Mouse (Mus musculus) MEL (cell line): Measurements from ENCODE around the gene Myo1g. TPM values are rescaled to one million over a fixed set of nuclear protein-coding genes. Genes with fewer than 3 reads are reported as not detected.
A peak's percentile ranks its signal among the peaks of the same experiment; 100 is the strongest.

Experiments
- CHD2 ChIP-seq: IDR thresholded peaks from 2 replicates; pipeline ENCODE4 v1.6.1; 2011; ENCODE audit warnings: low read length, improper control_type of control experiment
- E2F4 ChIP-seq: IDR thresholded peaks from 2 replicates; pipeline ENCODE4 v1.6.1; 2011; ENCODE audit warnings: low read depth, low read length, improper control_type of control experiment, borderline replicate concordance
- ELF1 ChIP-seq: IDR thresholded peaks from 2 replicates; pipeline ENCODE4 v1.6.1; 2014; ENCODE audit warnings: low read depth, mild to moderate bottlenecking, inconsistent platforms, low read length, improper control_type of control experiment, moderate library complexity
- EP300 ChIP-seq, 2 experiments: IDR thresholded peaks; 2 replicates each; pipeline ENCODE4 v1.6.1; 2011; ENCODE audit warnings: improper control_type of control experiment in 2 of 2, low read length in 2 of 2, low read depth in 1 of 2, mild to moderate bottlenecking in 1 of 2
- GATA1 ChIP-seq: IDR thresholded peaks from 2 replicates; pipeline ENCODE4 v1.6.1; 2011; ENCODE audit warnings: low read depth, low read length, improper control_type of control experiment
- HCFC1 ChIP-seq: IDR thresholded peaks from 2 replicates; pipeline ENCODE4 v1.6.1; 2012; ENCODE audit warnings: low read depth, mild to moderate bottlenecking, inconsistent platforms, low read length, improper control_type of control experiment, moderate library complexity
- JUND ChIP-seq: IDR thresholded peaks from 2 replicates; pipeline ENCODE4 v1.6.1; 2011; ENCODE audit warnings: low read depth, mild to moderate bottlenecking, improper control_type of control experiment, low read length
- KAT2A ChIP-seq: conservative IDR thresholded peaks from 2 replicates; pipeline ENCODE4 v1.6.1; 2012; ENCODE audit warnings: low read depth, low read length, improper control_type of control experiment, inconsistent platforms
- MAFK ChIP-seq: IDR thresholded peaks from 2 replicates; pipeline ENCODE4 v1.6.1; 2011; ENCODE audit warnings: low read depth, mild to moderate bottlenecking, low read length, improper control_type of control experiment, borderline replicate concordance
- MAX ChIP-seq: IDR thresholded peaks from 2 replicates; pipeline ENCODE4 v1.6.1; 2011; ENCODE audit warnings: low read length, improper control_type of control experiment
- MAZ ChIP-seq: IDR thresholded peaks from 2 replicates; pipeline ENCODE4 v1.6.1; 2012; ENCODE audit warnings: low read depth, mild to moderate bottlenecking, inconsistent platforms, low read length, improper control_type of control experiment
- MXI1 ChIP-seq: IDR thresholded peaks from 2 replicates; pipeline ENCODE4 v1.6.1; 2011; ENCODE audit warnings: mild to moderate bottlenecking, low read depth, low read length, improper control_type of control experiment
- MYB ChIP-seq: IDR thresholded peaks from 2 replicates; pipeline ENCODE4 v1.6.1; 2011; ENCODE audit warnings: mild to moderate bottlenecking, low read depth, low read length, improper control_type of control experiment
- NRF1 ChIP-seq: IDR thresholded peaks from 2 replicates; pipeline ENCODE4 v1.6.1; 2014; ENCODE audit warnings: low read depth, mild to moderate bottlenecking, inconsistent platforms, low read length, improper control_type of control experiment, moderate library complexity; ENCODE audit not compliant: poor library complexity, insufficient read depth, severe bottlenecking
- POLR2A ChIP-seq, 2 experiments: IDR thresholded peaks; 2 replicates each; pipeline ENCODE4 v1.6.1; 2011 to 2012; ENCODE audit warnings: low read length in 2 of 2, mild to moderate bottlenecking in 2 of 2, control low read depth in 1 of 2, improper control_type of control experiment in 1 of 2, low read depth in 1 of 2, moderate library complexity in 1 of 2; ENCODE audit not compliant: control insufficient read depth in 1 of 2, insufficient read depth in 1 of 2, poor library complexity in 1 of 2
- POLR2AphosphoS2 ChIP-seq: IDR thresholded peaks from 2 replicates; pipeline ENCODE4 v1.6.1; 2011; ENCODE audit warnings: low read length, improper control_type of control experiment
- SMC3 ChIP-seq: IDR thresholded peaks from 2 replicates; pipeline ENCODE4 v1.6.1; 2011; ENCODE audit warnings: low read depth, low read length, improper control_type of control experiment
- TAL1 ChIP-seq: IDR thresholded peaks from 2 replicates; pipeline ENCODE4 v1.6.1; 2012; ENCODE audit warnings: mild to moderate bottlenecking, inconsistent platforms, low read length, moderate library complexity, mixed read lengths
- TBP ChIP-seq: IDR thresholded peaks from 2 replicates; pipeline ENCODE4 v1.8.0; 2011; ENCODE audit warnings: low read depth, low read length, improper control_type of control experiment
- USF2 ChIP-seq, 2 experiments: IDR thresholded peaks; 2 replicates each; pipeline ENCODE4 v1.6.1; 2011 to 2012; ENCODE audit warnings: improper control_type of control experiment in 2 of 2, low read length in 2 of 2, borderline replicate concordance in 1 of 2, inconsistent platforms in 1 of 2, low read depth in 1 of 2, mild to moderate bottlenecking in 1 of 2; ENCODE audit not compliant: insufficient read depth in 1 of 2
- ZC3H11A ChIP-seq: IDR thresholded peaks from 2 replicates; pipeline ENCODE4 v1.6.1; 2012; ENCODE audit warnings: low read depth, mild to moderate bottlenecking, inconsistent platforms, low read length, improper control_type of control experiment
- ZMIZ1 ChIP-seq: IDR thresholded peaks from 2 replicates; pipeline ENCODE4 v1.6.1; 2012; ENCODE audit warnings: low read depth, mild to moderate bottlenecking, inconsistent platforms, low read length, improper control_type of control experiment, moderate library complexity
- ZNF384 ChIP-seq: IDR thresholded peaks from 2 replicates; pipeline ENCODE4 v1.6.1; 2012; ENCODE audit warnings: low read depth, mild to moderate bottlenecking, inconsistent platforms, low read length, improper control_type of control experiment
- polyA plus RNA-seq, 2 experiments: library from polyadenylated mRNA; stranded (reverse) in 1 of 2; unstranded in 1 of 2; fragments of >175 nt in 1 of 2; fragments of >200 nt in 1 of 2; gene quantifications; 2 replicates each; pipeline versions ENCODE4 v1.2.1 to v1.2.4; 2012; ENCODE audit warnings: low replicate concordance in 2 of 2, low read depth in 1 of 2; ENCODE audit not compliant: insufficient read length in 2 of 2, insufficient read depth in 1 of 2, missing spikeins in 1 of 2
- total RNA-seq: library from RNA; depleted of rRNA; stranded (reverse); fragments of 300-350 nt; gene quantifications from 2 replicates; pipeline ENCODE4 v1.2.3, GENCODE M21; 2012

The Myo1g gene
- total and polyA plus RNA-seq, 3 experiments = 19.4 to 33.3 TPM; not detected in 1

GRCm38 (mm10) chr11:6475867-6476484, 44.8 kb downstream of the Myo1g start, which contains the start of gene Purb (continued):
- TF ChIP-seq MXI1 = peak; percentile 93
- TF ChIP-seq MAX = peak; percentile 85
- TF ChIP-seq KAT2A = no peak; the same call in 1 of the 2 replicates
- no peak for TF ChIP-seq CHD2
- peak; percentile 91 for TF ChIP-seq HCFC1
- no peak for TF ChIP-seq EP300 (IDR thresholded peaks at IDR 0.05; ENCODE audit: low read depth in 1 of 2, low read length in 2 of 2)
- no peak for TF ChIP-seq MYB
- TF ChIP-seq MAZ = peak; percentile 95
- no peak for TF ChIP-seq NRF1
- peak; percentile 98 for TF ChIP-seq POLR2AphosphoS2
- peak; percentile 20; the same call in 1 of the 2 replicates for TF ChIP-seq SMC3
- no peak for TF ChIP-seq TAL1
- TF ChIP-seq E2F4 = no peak
- TF ChIP-seq ZC3H11A = no peak
- TF ChIP-seq POLR2A (IDR thresholded peaks at IDR 0.05; ENCODE audit: control insufficient read depth in 1 of 2, insufficient read depth in 1 of 2, low read depth in 1 of 2, low read length in 2 of 2, poor library complexity in 1 of 2) = peak; percentile 78 to 98
- TF ChIP-seq JUND = no peak
- peak; percentile 61; the same call in 1 of the 2 replicates for TF ChIP-seq TBP
- peak; percentile 93 for TF ChIP-seq ZMIZ1
- no peak for TF ChIP-seq USF2 (IDR thresholded peaks at IDR 0.05; ENCODE audit: borderline replicate concordance in 1 of 2, insufficient read depth in 1 of 2, low read depth in 1 of 2, low read length in 2 of 2)
- no peak for TF ChIP-seq ZNF384
- no peak for TF ChIP-seq MAFK
- TF ChIP-seq ELF1 = peak; percentile 86
- no peak for TF ChIP-seq GATA1
